Mouse (Mus musculus): ENCODE results near the gene Chrd. TPM values are rescaled to one million over a fixed set of nuclear protein-coding genes. Genes with fewer than 3 reads are reported as not detected.

Gene Chrd
- total and polyA plus RNA-seq, 2 experiments from 2014 or later: 6.2 to 35.5 TPM

DNA sequence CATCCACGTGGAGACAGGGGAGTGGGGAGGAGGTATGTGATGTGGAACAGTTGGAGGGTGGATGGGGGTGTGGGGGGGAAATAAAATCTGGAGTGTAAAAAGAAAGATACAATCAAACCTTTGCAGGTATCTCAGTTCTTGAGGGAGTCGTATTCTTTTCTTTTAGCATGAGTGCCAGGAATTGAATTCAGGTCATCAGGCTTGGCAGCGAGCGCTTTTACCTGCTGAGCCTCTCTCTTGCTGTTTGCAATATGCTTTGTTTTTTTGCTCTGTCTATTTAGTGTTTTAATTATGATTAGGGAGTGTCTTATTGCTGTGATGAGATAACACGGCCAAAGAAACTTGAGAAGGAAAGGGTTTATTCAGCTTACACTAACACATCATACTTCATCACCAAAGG lies 42.1 kb downstream of the Chrd start:
- TF ChIP-seq CTCF (IDR thresholded peaks at IDR 0.05; ENCODE audit: low read depth): no peak
- Histone ChIP-seq H3K4me2 (ENCODE audit: low read depth, low read length) (no peak overlapping the region), H3K9me3 (ENCODE audit: low read length) (no peaks in the 10 kb centered on the region), H3K36me3 (ENCODE audit: insufficient read depth, low read length) (no peaks in the 10 kb centered on the region), H3K9ac (replicated peaks; ENCODE audit: low read length) (no peak overlapping the region), H3K27me3 (ENCODE audit: insufficient read depth, low read length) (no peaks in the 10 kb centered on the region), H3K4me3 (ENCODE audit: low read length) (no peak overlapping the region), H3K4me1 (ENCODE audit: insufficient read depth, low read length) (no peaks in the 10 kb centered on the region), H3K27ac (no peak overlapping the region)
- ATAC-seq: no peak
- WGBS: 76% methylated on average over 5 of the region's 5 CpGs
- no peak for DNase-seq (ENCODE audit: low spot score)

DNA sequence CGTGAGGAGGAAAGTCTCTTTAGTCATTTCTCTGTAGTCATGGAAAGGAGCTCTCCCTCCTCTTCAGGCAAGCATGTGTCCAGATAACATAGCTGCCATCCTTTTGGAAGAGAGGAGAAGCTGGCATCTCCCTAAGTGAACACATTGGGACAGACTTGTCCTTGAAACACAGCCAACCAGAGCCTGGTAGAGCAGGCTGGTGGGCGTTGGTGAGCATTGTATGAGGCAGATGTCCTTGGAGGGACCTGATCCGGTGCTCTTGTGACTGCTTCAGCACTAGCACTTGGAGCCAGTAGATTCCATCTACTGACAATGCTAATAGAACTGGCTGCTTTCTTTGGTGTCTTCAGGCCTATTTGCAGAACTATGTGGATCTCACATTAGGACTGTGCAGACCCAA lies 46.9 kb downstream of the Chrd start:
- TF ChIP-seq CTCF (IDR thresholded peaks at IDR 0.05; ENCODE audit: low read depth): no peak
- no peak overlapping the region for H3K4me3 ChIP-seq (ENCODE audit: low read length)
- H3K27ac ChIP-seq: no peak overlapping the region
- H3K4me2 ChIP-seq (ENCODE audit: low read depth, low read length): no peak overlapping the region
- WGBS: 74% methylated on average over 3 of the region's 3 CpGs
- no peaks in the 10 kb centered on the region for H3K9me3 ChIP-seq (ENCODE audit: low read length)
- no peaks in the 10 kb centered on the region for H3K27me3 ChIP-seq (ENCODE audit: insufficient read depth, low read length)
- ATAC-seq: no peak
- H3K4me1 ChIP-seq (ENCODE audit: insufficient read depth, low read length): no peaks in the 10 kb centered on the region
- no peaks in the 10 kb centered on the region for H3K36me3 ChIP-seq (ENCODE audit: insufficient read depth, low read length)
- no peak overlapping the region for H3K9ac ChIP-seq (replicated peaks; ENCODE audit: low read length)
- DNase-seq (ENCODE audit: low spot score): no peak

DNA sequence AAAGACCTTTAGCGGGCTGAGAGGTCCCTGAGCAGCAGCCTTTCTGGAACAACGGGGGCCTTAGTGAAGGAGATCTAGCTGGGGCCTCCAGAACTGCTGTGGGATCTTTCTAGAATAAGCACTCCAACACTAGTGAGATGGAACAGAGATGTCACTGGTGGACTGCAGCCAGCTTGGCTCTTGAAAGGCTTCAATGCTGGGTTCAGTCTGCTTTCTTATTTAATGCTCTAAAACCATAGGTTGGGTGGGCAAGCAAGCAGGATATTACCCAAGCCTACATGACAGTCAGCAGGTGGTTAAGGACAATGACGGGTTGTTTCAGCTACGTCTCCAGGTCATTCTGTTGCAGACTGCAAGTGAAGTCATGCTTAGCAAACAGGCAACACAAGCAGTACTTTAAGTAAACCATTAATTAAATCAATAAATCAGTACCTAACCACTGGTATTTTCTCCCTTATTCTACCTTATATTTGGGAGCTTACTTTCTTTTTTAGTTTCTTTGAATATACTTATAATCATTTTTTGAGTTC lies 48.2 kb downstream of the Chrd start:
- ATAC-seq (no peak), DNase-seq (ENCODE audit: low spot score) (no peak)
- no peak overlapping the region for H3K27ac ChIP-seq
- no peak overlapping the region for H3K9ac ChIP-seq (replicated peaks; ENCODE audit: low read length)
- H3K9me3 ChIP-seq (ENCODE audit: low read length): no peaks in the 10 kb centered on the region
- no peaks in the 10 kb centered on the region for H3K27me3 ChIP-seq (ENCODE audit: insufficient read depth, low read length)
- no peak for TF ChIP-seq CTCF (IDR thresholded peaks at IDR 0.05; ENCODE audit: low read depth)
- H3K36me3 ChIP-seq (ENCODE audit: insufficient read depth, low read length): no peaks in the 10 kb centered on the region
- H3K4me3 ChIP-seq (ENCODE audit: low read length): no peak overlapping the region
- WGBS: 67% methylated on average over 4 of the region's 4 CpGs
- H3K4me2 ChIP-seq (ENCODE audit: low read depth, low read length): no peak overlapping the region
- no peaks in the 10 kb centered on the region for H3K4me1 ChIP-seq (ENCODE audit: insufficient read depth, low read length)

DNA sequence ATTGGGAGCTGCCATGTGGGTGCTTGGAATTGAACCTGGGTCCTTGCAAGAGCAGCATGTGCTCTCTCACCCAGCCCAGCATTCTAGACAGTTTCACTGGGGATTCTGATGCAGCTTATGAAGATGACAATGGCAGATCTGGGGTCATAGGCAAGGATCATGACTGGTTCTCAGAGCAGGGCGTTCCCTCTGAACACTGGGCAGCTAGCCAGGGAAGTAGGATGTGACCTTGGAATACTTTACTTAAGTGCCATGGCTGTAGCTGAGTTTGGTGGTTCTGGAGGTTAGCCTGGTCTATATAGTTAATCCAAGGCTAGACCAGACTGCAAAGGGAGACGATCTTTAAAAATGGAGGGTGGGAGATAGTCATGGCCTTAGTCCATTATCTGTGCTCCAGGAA lies 51.0 kb downstream of the Chrd start:
- H3K27ac ChIP-seq: no peak overlapping the region
- WGBS: 83% methylated on average over 2 of the region's 2 CpGs
- H3K4me2 ChIP-seq (ENCODE audit: low read depth, low read length): no peak overlapping the region
- no peaks in the 10 kb centered on the region for H3K36me3 ChIP-seq (ENCODE audit: insufficient read depth, low read length)
- no peaks in the 10 kb centered on the region for H3K9me3 ChIP-seq (ENCODE audit: low read length)
- ATAC-seq: no peak
- no peak for DNase-seq (ENCODE audit: low spot score)
- no peaks in the 10 kb centered on the region for H3K4me1 ChIP-seq (ENCODE audit: insufficient read depth, low read length)
- no peak overlapping the region for H3K4me3 ChIP-seq (ENCODE audit: low read length)
- H3K9ac ChIP-seq (replicated peaks; ENCODE audit: low read length): no peak overlapping the region
- H3K27me3 ChIP-seq (ENCODE audit: insufficient read depth, low read length): no peaks in the 10 kb centered on the region
- no peak for TF ChIP-seq CTCF (IDR thresholded peaks at IDR 0.05; ENCODE audit: low read depth)

DNA sequence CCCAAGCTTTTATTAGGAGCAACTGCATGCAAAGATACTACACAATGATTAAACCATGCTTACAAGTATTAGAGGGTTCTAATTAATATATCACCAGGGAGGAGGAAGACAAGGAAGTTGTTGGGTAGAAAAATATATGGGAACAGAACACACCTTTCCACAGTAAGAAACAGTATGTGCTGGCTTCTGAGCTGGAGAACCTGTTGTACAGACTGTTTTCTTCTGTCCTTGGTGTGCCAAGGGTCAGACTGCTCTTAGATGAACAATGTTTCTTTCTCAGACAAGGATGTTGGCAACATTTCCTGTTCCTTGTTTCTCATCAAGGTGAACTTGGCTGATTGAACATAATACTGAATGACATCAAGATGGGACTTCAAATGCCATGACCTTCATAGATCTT lies 51.8 kb downstream of the Chrd start:
- no peaks in the 10 kb centered on the region for H3K36me3 ChIP-seq (ENCODE audit: insufficient read depth, low read length)
- ATAC-seq (no peak), DNase-seq (ENCODE audit: low spot score) (no peak)
- H3K4me1 ChIP-seq (ENCODE audit: insufficient read depth, low read length): no peaks in the 10 kb centered on the region
- no peak overlapping the region for H3K27ac ChIP-seq
- no peaks in the 10 kb centered on the region for H3K9me3 ChIP-seq (ENCODE audit: low read length)
- H3K9ac ChIP-seq (replicated peaks; ENCODE audit: low read length): no peak overlapping the region
- no peaks in the 10 kb centered on the region for H3K27me3 ChIP-seq (ENCODE audit: insufficient read depth, low read length)
- TF ChIP-seq CTCF (IDR thresholded peaks at IDR 0.05; ENCODE audit: low read depth): no peak
- H3K4me3 ChIP-seq (ENCODE audit: low read length): no peak overlapping the region
- no peak overlapping the region for H3K4me2 ChIP-seq (ENCODE audit: low read depth, low read length)

DNA sequence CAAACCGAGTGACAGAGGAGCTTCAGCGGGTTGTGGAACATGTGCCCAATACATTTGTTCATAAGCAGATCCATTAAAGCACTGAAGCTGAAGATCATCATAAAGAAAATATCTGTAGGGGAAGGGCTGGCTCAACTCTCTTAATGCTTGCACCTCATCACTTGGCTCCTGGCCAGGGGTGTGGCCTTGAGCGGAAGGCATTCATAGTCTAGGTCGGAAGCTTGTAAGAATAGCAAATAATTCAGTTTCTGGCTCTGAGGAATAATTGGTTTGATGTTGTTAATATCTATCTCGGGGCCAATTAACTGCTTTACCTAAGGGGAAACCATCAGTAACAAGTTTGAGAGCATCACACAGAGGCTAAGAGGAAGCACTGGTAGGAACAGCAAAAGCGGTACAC lies 53.6 kb downstream of the Chrd start:
- ATAC-seq (no peak), DNase-seq (ENCODE audit: low spot score) (no peak)
- WGBS: 77% methylated on average over 6 of the region's 6 CpGs
- no peak overlapping the region for H3K4me3 ChIP-seq (ENCODE audit: low read length)
- no peaks in the 10 kb centered on the region for H3K4me1 ChIP-seq (ENCODE audit: insufficient read depth, low read length)
- H3K36me3 ChIP-seq (ENCODE audit: insufficient read depth, low read length): no peaks in the 10 kb centered on the region
- H3K9me3 ChIP-seq (ENCODE audit: low read length): no peaks in the 10 kb centered on the region
- no peak overlapping the region for H3K4me2 ChIP-seq (ENCODE audit: low read depth, low read length)
- no peaks in the 10 kb centered on the region for H3K27me3 ChIP-seq (ENCODE audit: insufficient read depth, low read length)
- no peak overlapping the region for H3K27ac ChIP-seq
- TF ChIP-seq CTCF (IDR thresholded peaks at IDR 0.05; ENCODE audit: low read depth): no peak
- H3K9ac ChIP-seq (replicated peaks; ENCODE audit: low read length): no peak overlapping the region

- Histone ChIP-seq H3K4me3 (ENCODE audit: low read length) (no peak overlapping the region), H3K4me1 (ENCODE audit: insufficient read depth, low read length) (no peaks in the 10 kb centered on the region), H3K27ac (no peak overlapping the region), H3K36me3 (ENCODE audit: insufficient read depth, low read length) (no peaks in the 10 kb centered on the region), H3K4me2 (ENCODE audit: low read depth, low read length) (no peak overlapping the region), H3K9me3 (ENCODE audit: low read length) (no peaks in the 10 kb centered on the region), H3K27me3 (ENCODE audit: insufficient read depth, low read length) (no peaks in the 10 kb centered on the region), H3K9ac (replicated peaks; ENCODE audit: low read length) (no peak overlapping the region)
- ATAC-seq (no peak), DNase-seq (ENCODE audit: low spot score) (no peak)
- WGBS: 70% methylated on average over 6 of the region's 6 CpGs
- no peak for TF ChIP-seq CTCF (IDR thresholded peaks at IDR 0.05; ENCODE audit: low read depth)
Measured at GRCm38 (mm10) chr16:20791803-20792202, 58.9 kb downstream of the Chrd start.

Other genes with a start within 250 kb of the Chrd start
- 102 and 109 TPM in 2 replicates for gene Eif2b5, start 234.3 kb upstream of the Chrd start, total RNA-seq (2014; rRNA removed)
- 80.9 and 81.4 TPM in 2 replicates for gene Eif2b5, start 234.3 kb upstream of the Chrd start, polyA plus RNA-seq (2015; fragmentation: Nextera tagmentation; extraction: Ambion mirVana)
- 44.3 and 48.6 TPM in 2 replicates for gene Dvl3, start 216.1 kb upstream of the Chrd start, total RNA-seq (2014; rRNA removed)
- gene Dvl3, start 216.1 kb upstream of the Chrd start, polyA plus RNA-seq (2015; fragmentation: Nextera tagmentation; extraction: Ambion mirVana): 22.3 and 25.7 TPM in 2 replicates
- gene Ap2m1, start 197.6 kb upstream of the Chrd start, total RNA-seq (2014; rRNA removed): 966 and 1,021 TPM in 2 replicates
- 1,289 and 1,346 TPM in 2 replicates for gene Ap2m1, start 197.6 kb upstream of the Chrd start, polyA plus RNA-seq (2015; fragmentation: Nextera tagmentation; extraction: Ambion mirVana)
- 42.1 and 63.4 TPM in 2 replicates for gene Abcf3, start 184.6 kb upstream of the Chrd start, total RNA-seq (2014; rRNA removed)
- gene Abcf3, start 184.6 kb upstream of the Chrd start, polyA plus RNA-seq (2015; fragmentation: Nextera tagmentation; extraction: Ambion mirVana): 67.5 and 73.2 TPM in 2 replicates
- gene Vwa5b2, start 143.7 kb upstream of the Chrd start, total RNA-seq (2014; rRNA removed): 49.9 and 60.2 TPM in 2 replicates
- 32.6 and 32.8 TPM in 2 replicates for gene Vwa5b2, start 143.7 kb upstream of the Chrd start, polyA plus RNA-seq (2015; fragmentation: Nextera tagmentation; extraction: Ambion mirVana)
- gene Eef1akmt4, start 121.5 kb upstream of the Chrd start, total RNA-seq (2014; rRNA removed): 6.0 and 6.4 TPM in 2 replicates
- gene Eef1akmt4, start 121.5 kb upstream of the Chrd start, polyA plus RNA-seq (2015; fragmentation: Nextera tagmentation; extraction: Ambion mirVana): 5.6 and 6.5 TPM in 2 replicates
- gene Gm49333, start 121.5 kb upstream of the Chrd start, total RNA-seq (2014; rRNA removed): 0.54 TPM in 1 of 2 replicates, not detected in the other
- gene Gm49333, start 121.5 kb upstream of the Chrd start, polyA plus RNA-seq (2015; fragmentation: Nextera tagmentation; extraction: Ambion mirVana): not detected in 2 replicates
- 34.8 and 38.9 TPM in 2 replicates for gene Alg3, start 121.4 kb upstream of the Chrd start, total RNA-seq (2014; rRNA removed)
- 35.5 and 36.5 TPM in 2 replicates for gene Alg3, start 121.4 kb upstream of the Chrd start, polyA plus RNA-seq (2015; fragmentation: Nextera tagmentation; extraction: Ambion mirVana)
- 70.2 and 82.9 TPM in 2 replicates for gene Camk2n2, start 111.8 kb upstream of the Chrd start, total RNA-seq (2014; rRNA removed)
- 84.7 and 85.7 TPM in 2 replicates for gene Camk2n2, start 111.8 kb upstream of the Chrd start, polyA plus RNA-seq (2015; fragmentation: Nextera tagmentation; extraction: Ambion mirVana)
- 14.7 and 24.6 TPM in 2 replicates for gene Ece2, start 103.3 kb upstream of the Chrd start, total RNA-seq (2014; rRNA removed)
- 16.0 and 16.6 TPM in 2 replicates for gene Ece2, start 103.3 kb upstream of the Chrd start, polyA plus RNA-seq (2015; fragmentation: Nextera tagmentation; extraction: Ambion mirVana)
- 192 and 196 TPM in 2 replicates for gene Psmd2, start 81.5 kb upstream of the Chrd start, total RNA-seq (2014; rRNA removed)
- gene Psmd2, start 81.5 kb upstream of the Chrd start, polyA plus RNA-seq (2015; fragmentation: Nextera tagmentation; extraction: Ambion mirVana): 308 and 314 TPM in 2 replicates
- 424 and 428 TPM in 2 replicates for gene Eif4g1, start 64.8 kb upstream of the Chrd start, total RNA-seq (2014; rRNA removed)
- 115 and 124 TPM in 2 replicates for gene Eif4g1, start 64.8 kb upstream of the Chrd start, polyA plus RNA-seq (2015; fragmentation: Nextera tagmentation; extraction: Ambion mirVana)
- gene Fam131a, start 39.9 kb upstream of the Chrd start, total RNA-seq (2014; rRNA removed): 130 and 147 TPM in 2 replicates
- gene Fam131a, start 39.9 kb upstream of the Chrd start, polyA plus RNA-seq (2015; fragmentation: Nextera tagmentation; extraction: Ambion mirVana): 49.0 and 55.4 TPM in 2 replicates
- gene Polr2h, start 15.5 kb upstream of the Chrd start, total RNA-seq (2014; rRNA removed): 25.5 and 29.2 TPM in 2 replicates
- gene Polr2h, start 15.5 kb upstream of the Chrd start, polyA plus RNA-seq (2015; fragmentation: Nextera tagmentation; extraction: Ambion mirVana): 88.6 and 90.8 TPM in 2 replicates
- 57.0 and 74.6 TPM in 2 replicates for gene Clcn2, start 15.4 kb upstream of the Chrd start, total RNA-seq (2014; rRNA removed)
- 18.5 and 21.2 TPM in 2 replicates for gene Clcn2, start 15.4 kb upstream of the Chrd start, polyA plus RNA-seq (2015; fragmentation: Nextera tagmentation; extraction: Ambion mirVana)
- gene Thpo, start 1.4 kb downstream of the Chrd start, total RNA-seq (2014; rRNA removed): 1.0 and 1.3 TPM in 2 replicates
- gene Thpo, start 1.4 kb downstream of the Chrd start, polyA plus RNA-seq (2015; fragmentation: Nextera tagmentation; extraction: Ambion mirVana): 1.4 and 1.6 TPM in 2 replicates

Data from hindbrain, postnatal 0 days (tissue).